Mouse (Mus musculus): ENCODE results near the gene Skap2. TPM values are rescaled to one million over a fixed set of nuclear protein-coding genes. Genes with fewer than 3 reads are reported as not detected.
A peak's percentile ranks its signal among the peaks of the same experiment; 100 is the strongest.

Skap2 gene
- 25.1 and 25.3 TPM in 2 replicates for polyA plus RNA-seq (2015; fragmentation: Nextera tagmentation; extraction: Ambion mirVana)

DNA sequence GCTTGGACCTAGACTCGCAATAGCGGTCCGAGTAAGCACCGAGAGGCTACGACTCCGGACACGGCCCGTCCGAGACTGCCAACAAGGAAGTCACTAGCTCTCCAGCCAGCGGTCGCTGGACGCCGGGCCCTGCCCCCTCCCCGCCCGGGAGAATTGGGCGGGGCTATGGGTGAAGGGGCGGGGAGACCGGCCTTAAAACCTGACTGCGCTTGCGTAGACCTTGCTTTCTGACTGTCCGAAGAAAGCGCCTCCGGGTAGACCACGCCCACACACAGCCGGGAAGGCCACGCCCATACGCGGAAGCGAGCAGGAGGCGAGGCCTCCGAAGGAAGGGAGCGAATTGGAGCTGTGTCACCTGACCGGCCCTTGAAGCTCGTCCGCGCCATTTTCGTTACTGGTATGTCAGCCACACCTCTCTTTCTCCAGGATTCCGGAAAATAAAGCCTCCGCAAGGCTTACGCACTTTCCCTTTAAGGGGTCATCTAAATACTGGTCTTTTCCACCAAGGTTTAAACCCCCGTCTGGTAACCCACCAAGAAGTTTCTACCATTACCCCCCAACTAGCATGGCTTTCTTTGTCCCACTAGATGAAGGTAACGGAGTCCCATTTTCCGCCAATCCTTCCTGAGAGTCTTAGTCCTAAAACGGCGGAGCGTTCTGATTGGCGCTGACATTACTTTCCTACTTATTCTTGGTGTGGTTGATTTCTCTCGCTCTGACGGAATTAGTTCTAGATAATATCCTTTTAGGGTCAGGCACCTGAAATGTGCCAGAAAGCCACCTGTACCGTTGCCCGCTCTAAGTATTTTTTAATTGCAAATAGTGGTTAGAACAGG lies at the start of gene Skap2:
Gene Skap2, minus strand, starts transcription at position 141 of the 836 bp plus-strand sequence.
- Histone ChIP-seq H3K4me2 (ENCODE audit: low read depth, low read length) (peak within 1 kb of the TSS; percentile 88), H3K4me3 (ENCODE audit: low read depth, low read length) (peak within 1 kb of the TSS; percentile 76), H3K9ac (replicated peaks) (peak within 1 kb of the TSS; percentile 63), H3K9me3 (ENCODE audit: low read length) (no peaks in the 10 kb centered on the region), H3K4me1 (ENCODE audit: insufficient read depth) (peaks cover 3% of the 10 kb centered on the region), H3K36me3 (replicated peaks; ENCODE audit: insufficient read depth, low read length) (no peaks in the 10 kb centered on the region), H3K27me3 (ENCODE audit: insufficient read depth, low read length) (0 out of 2 replicates have a peak, but pooled peaks cover 4% of the 10 kb centered on the region), H3K27ac (ENCODE audit: low read depth) (peak within 1 kb of the TSS; percentile 90)
- WGBS (ENCODE audit: insufficient replicate concordance), result under 1% methylated on average over 51 of the region's 51 CpGs
- TF ChIP-seq CTCF (IDR thresholded peaks at IDR 0.05; ENCODE audit: low read depth), result no peak
- no peak for TF ChIP-seq EP300 (IDR thresholded peaks at IDR 0.05; ENCODE audit: low read depth)
- DNase-seq (peak; percentile 98), ATAC-seq (peak; percentile 96)

DNA sequence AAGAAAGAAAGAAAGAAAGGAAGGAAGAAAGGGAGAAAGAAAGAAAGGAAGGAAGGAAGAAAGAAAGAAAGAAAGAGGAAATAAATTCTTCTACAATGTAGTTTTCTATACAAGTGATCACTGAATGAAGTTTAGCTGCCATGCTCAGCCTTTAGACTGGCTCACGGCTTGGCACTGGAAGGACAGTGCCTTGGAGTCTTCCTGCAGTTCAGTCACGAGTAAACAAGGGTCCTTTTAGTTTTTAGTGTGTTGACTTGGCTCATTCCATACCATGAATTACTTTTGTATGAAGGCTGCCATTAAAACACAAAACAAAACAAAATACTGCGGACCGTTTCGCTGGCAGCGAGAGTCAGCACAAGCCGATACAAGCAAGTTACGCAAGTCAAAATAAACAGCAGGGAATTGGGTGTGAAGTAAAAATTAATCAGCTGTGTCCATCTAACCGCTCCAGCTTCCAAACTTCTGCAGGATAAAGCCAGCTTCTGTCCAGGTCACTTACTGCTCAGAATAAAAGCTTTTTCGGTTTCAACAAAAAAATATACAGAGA lies 46.6 kb upstream of the Skap2 start:
- H3K9me3 ChIP-seq (ENCODE audit: low read length), result no peaks in the 10 kb centered on the region
- no peaks in the 10 kb centered on the region for H3K36me3 ChIP-seq (replicated peaks; ENCODE audit: insufficient read depth, low read length)
- 66% methylated on average over 10 of the region's 10 CpGs for WGBS (ENCODE audit: insufficient replicate concordance)
- H3K9ac ChIP-seq (replicated peaks), result no peak overlapping the region
- H3K4me1 ChIP-seq (ENCODE audit: insufficient read depth), result peaks cover 3% of the 10 kb centered on the region; the same call in 1 of the 2 replicates
- no peak for ATAC-seq
- no peak overlapping the region for H3K4me2 ChIP-seq (ENCODE audit: low read depth, low read length)
- H3K27ac ChIP-seq (ENCODE audit: low read depth), result no peak overlapping the region
- 0 out of 2 replicates have a peak, but pooled peaks cover 17% of the 10 kb centered on the region for H3K27me3 ChIP-seq (ENCODE audit: insufficient read depth, low read length)
- H3K4me3 ChIP-seq (ENCODE audit: low read depth, low read length), result no peak overlapping the region
- no peak for TF ChIP-seq CTCF (IDR thresholded peaks at IDR 0.05; ENCODE audit: low read depth)
- no peak for TF ChIP-seq EP300 (IDR thresholded peaks at IDR 0.05; ENCODE audit: low read depth)
- DNase-seq, result no peak

DNA sequence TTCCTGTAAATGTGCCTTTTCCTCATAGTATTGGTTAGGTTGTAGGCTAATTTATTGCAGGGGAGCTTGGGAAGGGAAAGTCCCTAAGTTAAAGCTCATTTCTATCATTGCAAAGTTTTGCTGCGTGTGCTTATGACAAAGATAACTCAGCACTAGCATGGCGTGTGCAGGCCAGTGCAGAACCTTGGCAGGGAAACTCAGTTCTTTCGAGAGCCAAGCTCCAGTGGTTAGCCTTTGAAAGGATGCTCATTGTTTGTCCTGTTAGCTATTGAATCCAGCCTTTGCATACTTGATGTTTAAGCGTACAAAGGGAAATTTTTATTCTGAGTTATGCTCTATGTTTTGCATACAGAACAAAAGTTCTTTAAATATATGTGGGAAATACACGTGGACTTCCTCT lies 45.8 kb upstream of the Skap2 start:
- H3K27ac ChIP-seq (ENCODE audit: low read depth), result no peak overlapping the region
- ATAC-seq, result no peak
- no peaks in the 10 kb centered on the region for H3K36me3 ChIP-seq (replicated peaks; ENCODE audit: insufficient read depth, low read length)
- peaks cover 3% of the 10 kb centered on the region; the same call in 1 of the 2 replicates for H3K4me1 ChIP-seq (ENCODE audit: insufficient read depth)
- no peak for TF ChIP-seq CTCF (IDR thresholded peaks at IDR 0.05; ENCODE audit: low read depth)
- no peak for TF ChIP-seq EP300 (IDR thresholded peaks at IDR 0.05; ENCODE audit: low read depth)
- 0 out of 2 replicates have a peak, but pooled peaks cover 17% of the 10 kb centered on the region for H3K27me3 ChIP-seq (ENCODE audit: insufficient read depth, low read length)
- 49% methylated on average over 5 of the region's 5 CpGs for WGBS (ENCODE audit: insufficient replicate concordance)
- H3K9ac ChIP-seq (replicated peaks), result no peak overlapping the region
- H3K4me3 ChIP-seq (ENCODE audit: low read depth, low read length), result no peak overlapping the region
- DNase-seq, result no peak
- H3K4me2 ChIP-seq (ENCODE audit: low read depth, low read length), result no peak overlapping the region
- no peaks in the 10 kb centered on the region for H3K9me3 ChIP-seq (ENCODE audit: low read length)

DNA sequence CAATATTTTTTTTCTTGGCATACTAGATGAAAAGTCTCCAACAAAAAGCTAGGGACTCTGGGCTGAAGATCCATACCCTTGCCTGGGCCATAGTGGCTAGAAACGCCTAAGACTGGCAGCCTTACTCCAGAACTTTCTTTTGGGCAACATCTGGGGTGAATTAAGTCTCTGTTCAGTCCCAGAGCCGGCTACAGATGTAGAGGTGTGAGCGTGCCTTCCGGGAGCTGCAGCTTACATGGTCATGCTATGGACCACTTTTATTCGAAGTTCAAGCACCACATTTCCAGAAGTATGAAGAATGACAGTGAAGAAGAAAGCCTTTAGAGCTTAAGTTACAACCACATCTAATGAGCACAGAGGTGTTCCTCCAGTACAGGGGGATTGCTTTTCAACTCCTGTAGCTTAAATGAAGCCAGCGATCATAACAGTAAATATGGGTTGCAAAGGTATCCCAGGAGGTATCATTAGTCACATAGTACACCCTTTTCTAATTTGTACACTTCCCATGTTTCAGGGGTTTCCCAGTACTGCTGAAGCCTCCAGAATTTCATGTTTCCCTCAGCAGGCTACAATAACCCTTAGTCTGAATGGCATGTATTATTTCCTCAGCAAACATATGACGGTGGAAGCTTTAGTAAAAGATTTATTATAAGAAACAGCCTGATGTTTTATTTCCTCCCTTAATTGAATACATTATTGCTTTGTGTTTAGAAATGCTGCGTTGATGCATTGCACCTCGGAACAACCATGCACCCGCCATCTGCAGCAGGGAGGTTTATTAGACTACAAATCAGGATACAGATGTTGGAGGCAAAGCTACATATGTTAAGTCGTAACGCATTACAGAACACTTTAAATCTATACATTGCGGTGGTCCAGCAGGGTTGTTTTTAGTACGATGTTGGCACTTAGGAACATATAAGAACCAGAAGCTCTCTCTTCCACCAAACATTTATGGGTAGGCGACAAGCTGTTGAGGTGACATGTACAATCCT lies 41.5 kb upstream of the Skap2 start:
- H3K36me3 ChIP-seq (replicated peaks; ENCODE audit: insufficient read depth, low read length), result no peaks in the 10 kb centered on the region
- no peak overlapping the region for H3K4me3 ChIP-seq (ENCODE audit: low read depth, low read length)
- no peak for ATAC-seq
- H3K9me3 ChIP-seq (ENCODE audit: low read length), result no peaks in the 10 kb centered on the region
- TF ChIP-seq CTCF (IDR thresholded peaks at IDR 0.05; ENCODE audit: low read depth) (no peak), EP300 (IDR thresholded peaks at IDR 0.05; ENCODE audit: low read depth) (no peak)
- 79% methylated on average over 15 of the region's 15 CpGs for WGBS (ENCODE audit: insufficient replicate concordance)
- H3K27ac ChIP-seq (ENCODE audit: low read depth), result no peak overlapping the region
- no peaks in the 10 kb centered on the region for H3K4me1 ChIP-seq (ENCODE audit: insufficient read depth)
- H3K4me2 ChIP-seq (ENCODE audit: low read depth, low read length), result no peak overlapping the region
- no peak for DNase-seq
- 0 out of 2 replicates have a peak, but pooled peaks cover 17% of the 10 kb centered on the region for H3K27me3 ChIP-seq (ENCODE audit: insufficient read depth, low read length)
- H3K9ac ChIP-seq (replicated peaks), result no peak overlapping the region

DNA sequence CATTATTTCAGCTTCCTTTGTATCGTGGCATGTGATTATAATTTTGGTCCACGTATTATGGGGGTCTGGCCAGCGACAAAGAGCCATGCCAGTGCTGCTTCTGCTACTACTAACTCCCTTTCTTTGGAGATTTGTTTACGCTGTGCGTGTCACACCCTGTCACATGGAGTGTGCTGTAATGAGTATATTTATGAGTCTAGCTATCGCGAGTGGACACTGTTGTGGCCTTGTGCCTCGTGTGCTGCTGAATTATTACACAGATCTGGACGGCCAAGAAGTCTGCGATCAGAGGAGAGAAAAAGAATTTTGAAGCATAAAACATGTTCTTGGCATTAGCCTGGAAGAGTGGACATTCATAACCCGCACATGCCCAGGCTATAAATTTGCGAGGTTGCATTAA lies 37.7 kb upstream of the Skap2 start:
- Histone ChIP-seq H3K4me1 (ENCODE audit: insufficient read depth) (no peaks in the 10 kb centered on the region), H3K27ac (ENCODE audit: low read depth) (no peak overlapping the region), H3K9me3 (ENCODE audit: low read length) (no peaks in the 10 kb centered on the region), H3K36me3 (replicated peaks; ENCODE audit: insufficient read depth, low read length) (no peaks in the 10 kb centered on the region), H3K9ac (replicated peaks) (no peak overlapping the region), H3K4me2 (ENCODE audit: low read depth, low read length) (no peak overlapping the region), H3K27me3 (ENCODE audit: insufficient read depth, low read length) (no peaks in the 10 kb centered on the region), H3K4me3 (ENCODE audit: low read depth, low read length) (no peak overlapping the region)
- WGBS (ENCODE audit: insufficient replicate concordance), result 83% methylated on average over 12 of the region's 12 CpGs
- no peak for TF ChIP-seq EP300 (IDR thresholded peaks at IDR 0.05; ENCODE audit: low read depth)
- TF ChIP-seq CTCF (IDR thresholded peaks at IDR 0.05; ENCODE audit: low read depth), result no peak
- ATAC-seq (no peak), DNase-seq (no peak)
